Mouse (Mus musculus) brain, embryonic 14.5 days (tissue): ENCODE data around the gene Lamc3.

Source experiments
- CTCF ChIP-seq: fragments of 200-500 bp; IDR thresholded peaks from 2 replicates; pipeline ENCODE4 v1.5.1; 2012; ENCODE audit warnings: inconsistent platforms, mild to moderate bottlenecking, moderate library complexity, borderline replicate concordance; ENCODE audit not compliant: insufficient read depth, insufficient read length; ENCODE audit errors: extremely low read depth
- POLR2A ChIP-seq: fragments of 200-500 bp; IDR thresholded peaks from 2 replicates; pipeline ENCODE4 v1.6.1; 2012; ENCODE audit warnings: mild to moderate bottlenecking, inconsistent platforms, borderline replicate concordance; ENCODE audit not compliant: poor library complexity, insufficient read depth, insufficient read length, severe bottlenecking; ENCODE audit errors: extremely low read depth

GRCm38 (mm10) chr2:31935054-31935453 is 48.0 kb downstream of the Lamc3 start:
- TF ChIP-seq POLR2A (no peak), CTCF (no peak)
